Mouse (Mus musculus) limb, embryonic 13.5 days (tissue): Measurements from ENCODE around the gene Eif3d. TPM values are rescaled to one million over a fixed set of nuclear protein-coding genes. Genes with fewer than 3 reads are reported as not detected.
A peak's percentile ranks its signal among the peaks of the same experiment; 100 is the strongest.
"Not testable (repeated sequence)": the region's sequence is repeated elsewhere in the genome, so short reads cannot be mapped to it uniquely, and the experiment has no call there.

Experiments used
- ATAC-seq: fragments of 200-750 bp; cut with Nextera tagmentation; 2 replicates; pipeline ENCODE4 v1.8.0; 2017; ENCODE audit warnings: low read depth, moderate number of reproducible peaks, moderate TSS enrichment; ENCODE audit not compliant: low FRiP score
- H3K27ac ChIP-seq: fragments of 300-500 bp; sonication (generic); 2 replicates; pipeline ENCODE4 v1.5.1; 2015; ENCODE audit warnings: inconsistent platforms, mild to moderate bottlenecking, moderate library complexity
- H3K27me3 ChIP-seq: fragments of 300-500 bp; sonication (generic); 2 replicates; pipeline ENCODE4 v1.6.1; 2015; ENCODE audit warnings: mild to moderate bottlenecking, inconsistent platforms
- H3K36me3 ChIP-seq: fragments of 300-500 bp; sonication (generic); 2 replicates; pipeline ENCODE4 v1.6.1; 2015; ENCODE audit warnings: inconsistent platforms, mild to moderate bottlenecking, moderate library complexity
- H3K4me1 ChIP-seq: fragments of 300-500 bp; sonication (generic); 2 replicates; pipeline ENCODE4 v1.6.1; 2015; ENCODE audit warnings: inconsistent platforms
- H3K4me2 ChIP-seq: fragments of 300-500 bp; sonication (generic); replicated peaks from 2 replicates; pipeline ENCODE4 v1.6.1; 2015; ENCODE audit warnings: inconsistent platforms, mild to moderate bottlenecking, moderate library complexity
- H3K4me3 ChIP-seq: fragments of 300-500 bp; sonication (generic); 2 replicates; pipeline ENCODE4 v1.5.1; 2015; ENCODE audit warnings: moderate library complexity, mild to moderate bottlenecking, inconsistent platforms
- H3K9ac ChIP-seq: fragments of 300-500 bp; sonication (generic); 2 replicates; pipeline ENCODE4 v1.6.1; 2015; ENCODE audit warnings: mild to moderate bottlenecking, inconsistent platforms
- H3K9me3 ChIP-seq: fragments of 300-500 bp; sonication (generic); 2 replicates; pipeline ENCODE4 v1.6.1; 2016; ENCODE audit warnings: inconsistent platforms
- WGBS: fragments of 180-500 bp; shearing (Covaris S2); methylation state at CpG from one replicate; pipeline ENCODE4 v1.1.7; 2015; 5-methylcytosine and 5-hydroxymethylcytosine counted together
- polyA plus RNA-seq: library from polyadenylated mRNA; unstranded; fragments of >200 nt; fragmentation: Nextera tagmentation; extraction: Ambion mirVana; gene quantifications from 2 replicates; pipeline ENCODE4 v1.2.1, GENCODE M21; 2015

Eif3d gene
- 211 and 218 TPM in 2 replicates for polyA plus RNA-seq

DNA sequence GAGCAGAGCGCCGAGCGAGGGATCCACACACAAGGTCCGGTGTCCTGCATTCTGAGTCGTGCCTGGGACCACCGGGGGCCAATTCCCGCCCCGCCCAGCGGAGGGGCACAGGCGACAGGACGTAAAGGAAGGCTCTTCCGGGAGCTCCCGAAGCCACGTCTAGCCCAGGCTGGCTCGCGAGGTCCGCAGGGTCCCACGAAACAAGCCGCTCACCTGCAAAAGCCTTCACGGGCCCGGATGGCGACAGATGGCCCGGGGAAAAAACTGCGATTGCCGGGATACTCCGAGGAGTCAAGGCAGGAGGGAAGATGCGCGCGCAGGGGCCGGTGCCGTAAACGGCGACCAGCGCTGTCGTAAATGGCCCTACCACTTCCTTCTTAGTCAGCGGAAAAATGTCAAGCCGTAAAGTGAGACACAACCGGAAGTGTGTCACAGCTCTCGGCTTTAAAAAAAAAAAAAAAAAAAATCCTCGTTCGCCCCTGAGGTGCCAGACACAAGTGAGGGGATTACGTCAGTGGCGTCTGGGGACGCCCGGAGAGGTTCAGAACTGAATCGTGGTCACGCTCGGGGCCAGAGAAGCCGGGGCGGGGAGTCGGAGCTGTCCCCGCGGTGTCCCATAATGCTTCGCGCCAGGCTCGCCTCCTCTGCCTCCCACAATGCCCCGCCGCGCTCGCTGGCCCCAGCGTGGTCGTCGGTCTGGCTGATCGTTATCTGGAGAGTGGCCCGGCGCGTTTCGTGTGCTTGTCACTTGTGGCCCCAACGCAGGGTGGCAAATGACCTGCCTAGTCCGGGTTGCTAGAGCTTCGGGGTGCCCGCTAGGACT is at the start of gene Eif3d:
Gene Eif3d (minus strand): TSS at position 344 of the 823 bp plus-strand sequence.
- Histone ChIP-seq H3K36me3 (peaks cover 30% of the 10 kb centered on the region), H3K4me2 (peak within 1 kb of the TSS; percentile 97), H3K27ac (peak within 1 kb of the TSS; percentile 96), H3K4me3 (peak within 1 kb of the TSS; percentile 90), H3K9me3 (no peaks in the 10 kb centered on the region), H3K27me3 (no peaks in the 10 kb centered on the region), H3K9ac (peak within 1 kb of the TSS; percentile 98), H3K4me1 (peaks cover 19% of the 10 kb centered on the region)
- WGBS = under 1% methylated on average over 72 of the region's 72 CpGs
- peak; percentile 85 for ATAC-seq

DNA sequence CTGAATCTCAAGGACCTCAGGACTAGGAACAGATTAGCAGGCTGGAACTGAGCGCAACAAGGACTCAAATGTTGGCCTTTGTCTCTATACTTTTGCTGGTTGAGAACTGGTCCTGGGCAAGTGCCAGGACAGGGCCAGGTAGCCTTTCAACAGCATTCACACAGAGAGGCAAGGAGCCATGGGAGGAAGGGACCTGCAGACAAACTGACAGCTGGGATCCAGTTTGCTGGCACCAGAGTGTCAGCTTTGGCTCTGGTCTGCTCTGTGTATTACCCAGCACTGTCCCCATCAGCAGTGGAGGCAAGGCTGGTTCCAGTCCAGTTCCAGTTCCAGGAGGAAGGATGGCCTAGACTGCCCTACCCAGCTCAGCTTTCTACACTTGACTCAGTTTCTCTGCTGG is 43.4 kb upstream of the Eif3d start:
- ATAC-seq = no peak
- 93% methylated on average over 1 of the region's 1 CpGs for WGBS
- no peak overlapping the region for H3K4me3 ChIP-seq

DNA sequence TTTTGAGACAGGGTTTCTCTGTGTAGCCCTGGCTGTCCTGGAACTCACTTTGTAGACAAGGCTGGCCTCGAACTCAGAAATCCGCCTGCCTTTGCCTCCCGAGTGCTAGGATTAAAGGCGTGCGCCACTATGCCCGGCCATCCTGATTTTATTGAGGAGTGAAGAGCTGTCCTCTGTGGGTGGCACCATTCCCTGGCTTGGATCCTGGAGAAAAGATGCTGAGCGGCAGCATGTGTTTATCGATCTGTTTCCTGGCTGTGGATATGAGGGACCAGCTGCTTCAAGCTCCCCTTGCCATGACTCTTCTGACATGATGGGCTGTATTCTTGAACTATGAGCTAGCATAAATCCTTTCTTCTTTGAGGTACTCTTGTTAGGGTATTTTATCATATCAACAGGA is 37.6 kb upstream of the Eif3d start:
- H3K27me3 ChIP-seq, ATAC-seq, H3K9me3 ChIP-seq, H3K4me2 ChIP-seq, H3K9ac ChIP-seq, H3K4me3 ChIP-seq, H3K36me3 ChIP-seq, H3K27ac ChIP-seq, H3K4me1 ChIP-seq: not testable (repeated sequence)
- WGBS = 86% methylated on average over 8 of the region's 8 CpGs

More for the DNA sequence above, 43.4 kb upstream of the Eif3d start:
- H3K4me1 ChIP-seq = no peaks in the 10 kb centered on the region
- no peaks in the 10 kb centered on the region for H3K9me3 ChIP-seq
- no peak overlapping the region for H3K9ac ChIP-seq
- no peak overlapping the region for H3K4me2 ChIP-seq
- H3K36me3 ChIP-seq = no peaks in the 10 kb centered on the region
- no peak overlapping the region for H3K27ac ChIP-seq
- peaks cover 6% of the 10 kb centered on the region; the same call in 1 of the 2 replicates for H3K27me3 ChIP-seq

DNA sequence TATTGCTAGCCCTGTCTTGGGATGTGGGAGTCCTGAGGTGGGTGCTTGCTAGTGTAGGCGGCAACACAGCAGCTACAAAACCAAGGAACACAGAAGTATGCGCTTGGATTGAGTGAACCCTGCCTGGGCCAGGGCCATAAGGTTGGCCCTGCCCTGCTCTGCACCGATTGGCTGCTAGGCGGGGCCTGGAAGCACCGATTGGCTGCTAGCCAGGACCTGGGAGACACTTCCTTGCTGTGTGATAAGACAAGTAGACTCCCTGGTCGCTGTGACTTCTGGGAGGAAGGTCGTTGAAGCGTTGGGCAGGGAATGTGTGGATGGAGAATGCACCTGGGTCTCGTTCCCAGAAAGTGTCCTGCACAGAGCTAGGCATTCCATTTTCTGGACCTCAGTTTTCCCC is 33.3 kb upstream of the Eif3d start:
- Histone ChIP-seq H3K9ac (no peak overlapping the region), H3K27me3 (no peaks in the 10 kb centered on the region), H3K36me3 (no peaks in the 10 kb centered on the region), H3K4me3 (no peak overlapping the region), H3K9me3 (no peaks in the 10 kb centered on the region), H3K4me2 (no peak overlapping the region), H3K27ac (no peak overlapping the region), H3K4me1 (no peaks in the 10 kb centered on the region)
- WGBS = 48% methylated on average over 9 of the region's 9 CpGs
- ATAC-seq = no peak

DNA sequence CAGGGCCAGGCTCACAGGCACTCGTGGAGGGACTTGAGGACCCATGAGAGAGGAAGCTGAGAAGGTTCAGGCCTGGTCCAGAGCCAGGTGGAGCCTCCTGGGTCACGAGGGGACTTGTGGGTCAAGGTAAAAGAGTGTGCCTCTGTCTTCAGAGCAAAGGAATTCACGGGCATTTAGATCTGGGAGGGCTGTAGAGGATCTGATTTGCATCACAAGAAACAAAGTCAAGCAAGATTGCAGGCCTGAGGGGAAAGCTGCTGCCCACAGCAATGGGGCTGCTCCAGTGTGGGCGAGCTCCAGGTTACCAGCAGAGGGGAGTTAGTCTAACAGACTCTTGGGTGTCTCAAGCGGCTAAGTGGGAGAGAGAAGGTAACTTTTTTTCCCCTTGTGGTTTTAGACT is 30.8 kb upstream of the Eif3d start:
- Histone ChIP-seq H3K36me3 (no peaks in the 10 kb centered on the region), H3K9me3 (no peaks in the 10 kb centered on the region), H3K4me3 (no peak overlapping the region), H3K27me3 (no peaks in the 10 kb centered on the region), H3K9ac (no peak overlapping the region), H3K4me2 (no peak overlapping the region), H3K4me1 (no peaks in the 10 kb centered on the region), H3K27ac (no peak overlapping the region)
- no peak for ATAC-seq
- 26% methylated on average over 5 of the region's 5 CpGs for WGBS

DNA sequence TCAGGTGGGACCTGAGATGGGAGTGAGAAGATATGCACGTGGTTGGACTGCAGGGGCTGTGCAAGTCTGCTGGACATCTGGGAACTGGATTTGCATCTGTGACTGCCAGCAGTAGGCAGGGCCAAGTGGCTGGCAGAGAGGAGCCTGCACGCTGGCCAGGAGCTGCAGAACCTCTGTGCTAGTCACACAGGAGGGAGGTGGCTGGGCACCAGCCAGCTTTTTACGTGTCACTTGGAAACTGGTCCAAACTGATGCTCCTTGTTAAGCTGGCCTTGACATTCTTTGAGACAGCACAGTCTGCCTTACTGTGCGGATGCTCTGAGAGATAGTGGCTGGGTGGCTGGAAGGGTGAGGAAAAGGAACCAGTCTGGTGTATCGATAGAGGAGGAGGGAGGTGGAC is 17.9 kb upstream of the Eif3d start:
- Histone ChIP-seq H3K4me1 (no peaks in the 10 kb centered on the region), H3K36me3 (no peaks in the 10 kb centered on the region), H3K9ac (no peak overlapping the region), H3K4me2 (no peak overlapping the region), H3K4me3 (no peak overlapping the region), H3K9me3 (no peaks in the 10 kb centered on the region), H3K27ac (no peak overlapping the region), H3K27me3 (peaks cover 4% of the 10 kb centered on the region; the same call in 1 of the 2 replicates)
- WGBS = 73% methylated on average over 5 of the region's 5 CpGs
- no peak for ATAC-seq

DNA sequence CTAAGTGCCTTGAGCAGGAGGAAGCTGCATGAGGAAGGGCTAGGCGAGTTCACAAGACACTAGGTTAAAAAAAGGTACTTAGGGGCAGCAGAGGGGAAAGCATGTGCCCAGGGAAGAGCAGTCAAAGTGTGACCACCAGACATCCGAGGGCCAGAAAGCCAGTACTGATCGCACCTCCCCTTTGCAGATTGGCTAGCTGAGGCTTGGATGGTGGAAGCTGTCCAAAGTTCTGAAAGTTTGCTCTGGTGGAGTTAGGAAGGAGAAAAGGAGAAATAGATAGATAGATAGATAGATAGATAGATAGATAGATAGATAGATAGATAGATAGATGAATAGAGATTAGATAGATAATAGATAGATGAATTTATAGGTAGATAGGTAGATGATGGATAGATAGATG is 12.8 kb upstream of the Eif3d start:
- Histone ChIP-seq H3K4me2 (no peak overlapping the region), H3K4me3 (no peak overlapping the region), H3K4me1 (no peaks in the 10 kb centered on the region), H3K36me3 (no peaks in the 10 kb centered on the region), H3K27ac (no peak overlapping the region), H3K9me3 (no peaks in the 10 kb centered on the region), H3K27me3 (peaks cover 13% of the 10 kb centered on the region; the same call in 1 of the 2 replicates), H3K9ac (no peak overlapping the region)
- 32% methylated on average over 3 of the region's 3 CpGs for WGBS
- ATAC-seq = no peak

DNA sequence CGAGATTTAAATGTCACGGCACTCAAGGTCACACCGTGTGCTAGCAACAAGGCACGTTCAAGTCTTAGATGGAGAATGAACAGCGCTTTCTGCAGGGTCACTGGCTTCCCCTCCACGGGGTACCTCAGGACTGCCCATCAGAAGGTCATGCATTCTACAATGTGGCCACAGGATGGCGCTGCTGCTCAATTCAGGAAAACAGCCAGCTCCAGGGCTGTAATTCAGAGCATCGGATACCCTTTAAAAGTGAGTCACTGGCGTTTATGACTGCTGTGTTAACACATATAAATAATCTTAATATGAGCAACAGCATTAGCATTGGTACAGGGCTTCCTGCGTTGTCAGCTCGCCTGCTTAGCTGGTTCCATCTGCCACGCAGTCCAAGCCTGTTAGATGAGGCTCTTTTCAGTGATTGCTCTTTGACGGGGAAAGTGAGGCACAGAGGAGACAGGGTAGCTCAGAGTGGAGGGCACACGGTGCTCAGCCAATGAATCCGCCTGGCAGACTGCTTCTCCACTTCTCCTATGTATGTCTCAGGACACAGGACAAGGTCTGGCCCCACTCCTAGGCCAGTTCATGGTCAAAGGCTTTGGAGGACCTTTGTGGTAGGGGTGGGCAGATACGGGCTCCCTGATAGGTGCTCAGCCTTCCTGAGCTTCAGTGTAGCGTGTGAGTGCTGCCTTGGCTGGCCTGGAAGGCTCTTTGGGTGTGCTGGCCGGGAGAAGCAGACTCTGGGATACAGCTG is 11.8 kb upstream of the Eif3d start:
- no peaks in the 10 kb centered on the region for H3K36me3 ChIP-seq
- no peak overlapping the region for H3K4me3 ChIP-seq
- H3K9ac ChIP-seq = no peak overlapping the region
- no peaks in the 10 kb centered on the region for H3K9me3 ChIP-seq
- 27% methylated on average over 18 of the region's 18 CpGs for WGBS
- ATAC-seq = no peak
- H3K27me3 ChIP-seq = peaks cover 13% of the 10 kb centered on the region; the same call in 1 of the 2 replicates
- no peaks in the 10 kb centered on the region for H3K4me1 ChIP-seq
- H3K27ac ChIP-seq = no peak overlapping the region
- no peak overlapping the region for H3K4me2 ChIP-seq

DNA sequence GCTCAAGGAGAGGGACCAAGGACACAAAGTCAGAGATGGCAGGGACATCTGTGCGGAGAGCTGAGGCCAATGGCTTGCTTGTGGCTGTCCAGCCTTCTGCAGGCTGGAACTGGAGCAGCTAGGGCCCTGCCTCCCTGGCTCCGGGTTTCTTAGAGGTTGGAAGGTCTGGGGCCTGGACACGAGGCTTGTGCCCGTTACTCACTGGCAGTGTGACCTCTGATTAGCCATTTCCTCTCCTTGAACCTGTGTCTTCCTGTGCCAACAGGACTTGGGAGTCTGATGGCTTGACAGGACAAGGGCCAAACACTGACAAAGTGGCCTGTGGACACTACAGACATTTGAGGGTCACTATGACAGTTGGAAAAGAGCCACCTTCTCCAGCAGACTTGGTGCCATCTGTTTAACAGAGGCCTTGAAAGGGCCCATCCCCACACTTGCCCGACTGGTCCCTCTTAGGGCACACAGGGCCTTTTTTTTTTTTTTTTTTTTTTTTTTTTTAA is 10.6 kb upstream of the Eif3d start:
- Histone ChIP-seq H3K4me3 (no peak overlapping the region), H3K36me3 (no peaks in the 10 kb centered on the region), H3K4me1 (no peaks in the 10 kb centered on the region), H3K27me3 (peaks cover 13% of the 10 kb centered on the region; the same call in 1 of the 2 replicates), H3K9me3 (no peaks in the 10 kb centered on the region), H3K27ac (no peak overlapping the region), H3K4me2 (no peak overlapping the region), H3K9ac (no peak overlapping the region)
- 65% methylated on average over 5 of the region's 5 CpGs for WGBS
- ATAC-seq = no peak

DNA sequence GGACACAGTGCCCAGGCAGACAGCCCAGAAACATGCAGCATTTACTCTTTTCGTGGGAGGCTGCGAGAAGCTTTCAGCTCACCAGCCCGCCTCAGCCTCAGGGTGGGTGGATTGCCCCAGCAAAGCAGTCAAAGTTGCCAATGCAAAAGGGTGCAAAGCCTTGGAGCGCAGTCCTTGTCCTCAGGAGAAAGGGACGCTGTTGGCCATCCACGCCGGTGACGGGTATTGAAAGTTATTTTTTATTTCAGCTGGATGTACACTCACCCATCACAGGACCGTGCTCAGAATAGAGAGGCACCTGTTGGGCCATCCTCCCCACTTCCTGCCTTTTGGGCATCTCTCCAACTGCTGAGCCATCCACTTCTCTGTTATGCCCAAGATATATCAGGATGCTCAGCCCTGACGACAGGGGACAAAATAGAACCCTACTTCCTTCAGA is 8.8 kb upstream of the Eif3d start:
- WGBS = 84% methylated on average over 10 of the region's 10 CpGs
- Histone ChIP-seq H3K4me3 (no peak overlapping the region), H3K4me1 (no peaks in the 10 kb centered on the region), H3K27me3 (peaks cover 13% of the 10 kb centered on the region; the same call in 1 of the 2 replicates), H3K9ac (0 out of 2 replicates have a peak overlapping the region, but pooled peaks have one; percentile 8), H3K4me2 (no peak overlapping the region), H3K9me3 (no peaks in the 10 kb centered on the region), H3K36me3 (no peaks in the 10 kb centered on the region), H3K27ac (no peak overlapping the region)
- ATAC-seq = no peak

DNA sequence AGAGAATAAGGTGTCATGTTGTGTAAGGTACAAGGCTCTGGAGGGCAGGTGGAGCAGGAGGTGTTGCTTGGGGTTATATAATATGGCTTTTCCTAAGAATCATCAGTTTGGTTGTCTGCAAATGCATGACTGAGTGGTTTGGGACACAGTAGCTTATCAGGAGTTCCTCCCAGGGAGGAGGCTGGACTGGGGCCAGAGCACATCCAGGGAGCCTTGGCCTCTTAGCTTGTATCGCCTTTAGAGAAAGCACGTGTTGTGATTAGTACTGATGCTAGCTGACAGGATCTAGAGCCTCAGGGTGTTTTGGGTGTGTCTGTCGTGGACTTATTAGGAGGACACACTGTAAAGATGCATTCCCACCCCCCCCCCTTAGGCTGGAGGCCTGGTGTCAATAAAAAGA is 7.0 kb upstream of the Eif3d start:
- no peak overlapping the region for H3K27ac ChIP-seq
- no peaks in the 10 kb centered on the region for H3K36me3 ChIP-seq
- 65% methylated on average over 3 of the region's 3 CpGs for WGBS
- H3K9me3 ChIP-seq = no peaks in the 10 kb centered on the region
- H3K4me1 ChIP-seq = no peaks in the 10 kb centered on the region
- peaks cover 10% of the 10 kb centered on the region; the same call in 1 of the 2 replicates for H3K27me3 ChIP-seq
- ATAC-seq = no peak
- no peak overlapping the region for H3K4me3 ChIP-seq
- no peak overlapping the region for H3K9ac ChIP-seq
- H3K4me2 ChIP-seq = no peak overlapping the region

DNA sequence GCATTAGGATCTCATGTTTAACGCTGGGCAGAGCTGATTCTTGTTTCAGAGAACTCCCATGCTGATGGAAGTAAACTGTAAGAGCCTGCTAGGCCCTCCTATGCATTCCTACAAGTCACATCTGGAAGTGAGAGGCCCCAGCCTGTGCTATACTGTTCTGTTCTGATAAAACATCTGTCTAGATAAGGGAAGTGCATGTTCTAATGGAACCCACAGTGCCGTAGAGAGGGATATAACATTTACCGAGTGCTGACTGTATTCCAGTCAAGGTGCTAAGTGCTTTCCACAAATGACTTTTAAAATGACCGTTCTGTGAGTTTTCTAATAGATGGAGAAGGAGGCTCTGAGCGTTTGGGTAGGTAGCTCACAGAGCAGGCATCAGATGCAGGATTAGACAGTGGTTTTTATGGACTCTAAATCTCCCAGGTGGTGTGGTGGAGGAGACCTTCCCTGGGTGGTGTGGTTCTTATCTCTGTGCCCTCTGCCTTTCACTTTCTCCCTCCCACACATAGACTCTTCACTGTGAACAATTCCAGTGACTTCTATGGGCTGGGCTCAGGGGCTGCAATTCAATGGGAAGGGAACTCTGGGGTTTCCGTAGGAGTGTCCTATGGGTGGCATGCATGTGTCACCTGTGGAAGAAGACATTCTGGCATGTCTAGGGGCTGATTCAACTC is 3.7 kb upstream of the Eif3d start:
- no peak overlapping the region for H3K4me2 ChIP-seq
- no peak overlapping the region for H3K9ac ChIP-seq
- no peaks in the 10 kb centered on the region for H3K27me3 ChIP-seq
- H3K36me3 ChIP-seq = no peaks in the 10 kb centered on the region
- WGBS = 79% methylated on average over 6 of the region's 6 CpGs
- ATAC-seq = no peak
- peaks cover 11% of the 10 kb centered on the region for H3K4me1 ChIP-seq
- H3K27ac ChIP-seq = no peak overlapping the region
- H3K4me3 ChIP-seq = no peak overlapping the region
- no peaks in the 10 kb centered on the region for H3K9me3 ChIP-seq
